Mouse (Mus musculus): ENCODE data around the gene Zfp523. TPM values are rescaled to one million over a fixed set of nuclear protein-coding genes. Genes with fewer than 3 reads are reported as not detected.
A peak's percentile ranks its signal among the peaks of the same experiment; 100 is the strongest.

Zfp523 gene
- total RNA-seq, 2 experiments from 2014 or later = 95.1 to 102 TPM

- DNase-seq (ENCODE audit: low spot score in 2 of 2) = no peak
Measured at GRCm38 (mm10) chr17:28154970-28155369, 22.0 kb upstream of the Zfp523 start.

- no peak for DNase-seq (ENCODE audit: low spot score in 2 of 2)
Measured at GRCm38 (mm10) chr17:28160361-28160760, 16.6 kb upstream of the Zfp523 start.

- no peak for DNase-seq (ENCODE audit: low spot score in 2 of 2)
Measured at GRCm38 (mm10) chr17:28161310-28161881, 15.5 kb upstream of the Zfp523 start.

GRCm38 (mm10) chr17:28163666-28164065 is 13.3 kb upstream of the Zfp523 start:
- DNase-seq (ENCODE audit: low spot score in 2 of 2) = peak; percentile 72 to 83

- no peak for DNase-seq (ENCODE audit: low spot score in 2 of 2)
Measured at GRCm38 (mm10) chr17:28170460-28171305, 6.2 kb upstream of the Zfp523 start.

- DNase-seq (ENCODE audit: low spot score in 2 of 2) = no peak
Measured at GRCm38 (mm10) chr17:28172690-28173089, 4.2 kb upstream of the Zfp523 start.

GRCm38 (mm10) chr17:28177540-28178046 is 664 bp downstream of the Zfp523 start:
- DNase-seq (ENCODE audit: low spot score in 2 of 2) = no peak

GRCm38 (mm10) chr17:28180331-28180730 is 3.4 kb downstream of the Zfp523 start:
- DNase-seq (ENCODE audit: low spot score in 2 of 2) = no peak

- DNase-seq (ENCODE audit: low spot score in 2 of 2) = no peak
Measured at GRCm38 (mm10) chr17:28180783-28181544, 4.0 kb downstream of the Zfp523 start.

GRCm38 (mm10) chr17:28184971-28185638 is 8.2 kb downstream of the Zfp523 start:
- DNase-seq (ENCODE audit: low spot score in 2 of 2) = no peak

- DNase-seq (ENCODE audit: low spot score in 2 of 2) = no peak
Measured at GRCm38 (mm10) chr17:28188313-28188712, 11.4 kb downstream of the Zfp523 start.

- DNase-seq (ENCODE audit: low spot score in 2 of 2) = no peak
Measured at GRCm38 (mm10) chr17:28192754-28193153, 15.8 kb downstream of the Zfp523 start.

- DNase-seq (ENCODE audit: low spot score in 2 of 2) = no peak
Measured at GRCm38 (mm10) chr17:28193559-28193958, 16.6 kb downstream of the Zfp523 start.

- DNase-seq (ENCODE audit: low spot score in 2 of 2) = no peak
Measured at GRCm38 (mm10) chr17:28195033-28195432, 18.1 kb downstream of the Zfp523 start.

GRCm38 (mm10) chr17:28197646-28198045 is 20.7 kb downstream of the Zfp523 start:
- no peak for DNase-seq (ENCODE audit: low spot score in 2 of 2)

GRCm38 (mm10) chr17:28201982-28202381 is 25.1 kb downstream of the Zfp523 start:
- DNase-seq (ENCODE audit: low spot score in 2 of 2) = no peak

GRCm38 (mm10) chr17:28204052-28204720 is 27.3 kb downstream of the Zfp523 start:
- DNase-seq (ENCODE audit: low spot score in 2 of 2) = peak in 1 of 2 experiments; percentile 37

GRCm38 (mm10) chr17:28205443-28205842 is 28.5 kb downstream of the Zfp523 start:
- no peak for DNase-seq (ENCODE audit: low spot score in 2 of 2)

- no peak for DNase-seq (ENCODE audit: low spot score in 2 of 2)
Measured at GRCm38 (mm10) chr17:28207092-28207491, 30.2 kb downstream of the Zfp523 start.

GRCm38 (mm10) chr17:28207591-28208313 is 30.8 kb downstream of the Zfp523 start, which contains the start of gene Def6:
Def6 (plus strand) TSS chr17:28207778.
- peak; percentile 35 to 39 for DNase-seq (ENCODE audit: low spot score in 2 of 2)
